Mouse (Mus musculus) layer of hippocampus, adult 9-11 months (tissue): ENCODE results near the gene Rgl3.

Experiments used
- DNase-seq: peaks from one replicate; pipeline ENCODE4 v3.0.0; 2022

Gene Rgl3

GRCm38 (mm10) chr9:21978398-21979128 is 10.7 kb downstream of the Rgl3 start:
- no peak for DNase-seq

- no peak for DNase-seq
Observed at GRCm38 (mm10) chr9:21977972-21978371, 11.3 kb downstream of the Rgl3 start.

- DNase-seq = no peak
Observed at GRCm38 (mm10) chr9:21977331-21977730, 11.9 kb downstream of the Rgl3 start.

- DNase-seq = no peak
Observed at GRCm38 (mm10) chr9:21976626-21977175, 12.5 kb downstream of the Rgl3 start.

- DNase-seq = no peak
Observed at GRCm38 (mm10) chr9:21969304-21969703, 19.9 kb downstream of the Rgl3 start.

- no peak for DNase-seq
Observed at GRCm38 (mm10) chr9:21968883-21969282, 20.4 kb downstream of the Rgl3 start.

GRCm38 (mm10) chr9:21963417-21963816 is 25.8 kb downstream of the Rgl3 start, which contains the start of gene Epor:
Gene Epor (minus strand): TSS chr9:21963506.
- DNase-seq = no peak

- DNase-seq = peak; percentile 87
Observed at GRCm38 (mm10) chr9:21962416-21963059, 26.7 kb downstream of the Rgl3 start.

GRCm38 (mm10) chr9:21962010-21962409 is 27.2 kb downstream of the Rgl3 start:
- DNase-seq = no peak

- DNase-seq = no peak
Observed at GRCm38 (mm10) chr9:21961366-21961980, 27.8 kb downstream of the Rgl3 start.

GRCm38 (mm10) chr9:21960558-21961208 is 28.6 kb downstream of the Rgl3 start:
- DNase-seq = no peak

- DNase-seq = no peak
Observed at GRCm38 (mm10) chr9:21960135-21960534, 29.1 kb downstream of the Rgl3 start.

GRCm38 (mm10) chr9:21959244-21959643 is 30.0 kb downstream of the Rgl3 start:
- DNase-seq = no peak

GRCm38 (mm10) chr9:21958372-21958771 is 30.9 kb downstream of the Rgl3 start:
- DNase-seq = no peak

- DNase-seq = peak; percentile 99
Observed at GRCm38 (mm10) chr9:21955570-21956281, 33.5 kb downstream of the Rgl3 start, which contains the start of gene Swsap1. Gene Swsap1 (plus strand): TSS chr9:21955755.

GRCm38 (mm10) chr9:21955225-21955569 is 34.0 kb downstream of the Rgl3 start:
- no peak for DNase-seq

GRCm38 (mm10) chr9:21954635-21955034 is 34.6 kb downstream of the Rgl3 start:
- no peak for DNase-seq

- peak; percentile 80 for DNase-seq
Observed at GRCm38 (mm10) chr9:21953600-21953999, 35.6 kb downstream of the Rgl3 start.

GRCm38 (mm10) chr9:21951977-21952376 is 37.3 kb downstream of the Rgl3 start:
- DNase-seq = no peak

- no peak for DNase-seq
Observed at GRCm38 (mm10) chr9:21950322-21950721, 38.9 kb downstream of the Rgl3 start.

- DNase-seq = peak; percentile 72
Observed at GRCm38 (mm10) chr9:21948790-21949189, 40.5 kb downstream of the Rgl3 start.

GRCm38 (mm10) chr9:21948146-21948545 is 41.1 kb downstream of the Rgl3 start:
- DNase-seq = no peak
